ENCODE assay signal across 17 mouse cellular contexts in the genomic region with DNA sequence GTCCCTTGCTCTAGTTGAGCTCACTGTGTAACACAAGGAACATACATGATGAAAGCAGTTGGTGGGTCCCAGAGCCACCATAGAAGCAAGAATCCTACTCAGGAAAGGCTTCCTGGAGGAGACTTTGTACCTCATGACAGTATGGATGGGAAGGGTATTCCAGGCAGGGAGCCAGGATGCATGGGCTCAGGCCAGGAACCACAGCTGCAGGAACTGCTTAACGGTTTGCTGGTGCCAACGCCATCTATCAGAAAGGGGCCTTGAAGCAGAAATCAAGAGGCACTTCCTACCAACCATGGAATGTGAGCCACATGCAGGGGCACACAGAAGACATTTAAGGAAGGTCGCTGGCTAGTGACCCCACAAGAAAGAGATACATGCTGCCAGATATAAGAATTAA. TPM values are rescaled to one million over a fixed set of nuclear protein-coding genes. Genes with fewer than 3 reads are reported as not detected.
DNase-seq lines count a peak whose midpoint lies in the region; ATAC-seq lines count a peak whose summit lies in the region.
"Had no signal": no experiment of that assay in that cellular context is flagged by ENCODE, and none has a peak within 500 bp of the region (broad histone marks: within the 10 kb centered on the region; RNA-seq: fewer than 3 reads in every experiment).

No protein-coding gene starts in this region.

- H3K36me3 ChIP-seq in liver, embryonic 11.5 days (ENCODE audit: control insufficient read depth, insufficient read depth, low read length) = no peaks in the 10 kb centered on the region
- H3K36me3 ChIP-seq: lung, embryonic 15.5 days had no signal

- H3K4me1 ChIP-seq in liver, embryonic 11.5 days (replicated peaks; ENCODE audit: control insufficient read depth, insufficient read depth, low read length) = no peaks in the 10 kb centered on the region

- no peaks in the 10 kb centered on the region for H3K9me3 ChIP-seq in liver, embryonic 11.5 days (ENCODE audit: control insufficient read depth, low read length)
- H3K9me3 ChIP-seq: lung, embryonic 15.5 days had no signal

- WGBS in liver, embryonic 11.5 days = 65% methylated on average over 3 of the region's 3 CpGs

- no peak overlapping the region for H3K27ac ChIP-seq in liver, embryonic 11.5 days (ENCODE audit: low read depth, low read length)
- H3K27ac ChIP-seq: lung, embryonic 15.5 days; stomach, postnatal 0 days had no signal

- intact Hi-C loops in heart, postnatal 25 days (cut with DNase I) = loop anchor here (5.0 kb wide), 1 partner anchor 207 kb away; no protein-coding TSS in a partner anchor
- intact Hi-C loops in left cerebral cortex, postnatal 4 days (cut with DNase I) = no loop called here

- ATAC-seq in liver, embryonic 11.5 days (replicated peaks; ENCODE audit: low FRiP score) = no peak

- no peak overlapping the region for H3K4me2 ChIP-seq in liver, embryonic 11.5 days
- H3K4me2 ChIP-seq: lung, embryonic 15.5 days had no signal

- H3K9ac ChIP-seq in liver, embryonic 11.5 days (ENCODE audit: low read depth, low read length) = no peak overlapping the region
- H3K9ac ChIP-seq: lung, embryonic 15.5 days had no signal

- H3K27me3 ChIP-seq in liver, embryonic 11.5 days (replicated peaks; ENCODE audit: control insufficient read depth, insufficient read depth, low read length) = no peaks in the 10 kb centered on the region
- H3K27me3 ChIP-seq: lung, embryonic 15.5 days had no signal

- no peak overlapping the region for H3K4me3 ChIP-seq in liver, embryonic 11.5 days (ENCODE audit: low read depth, low read length)
- H3K4me3 ChIP-seq: lung, embryonic 15.5 days; megakaryocyte, embryonic 14.5 days had no signal

- peak; percentile 62 for DNase-seq in heart, adult 11 months
- DNase-seq in heart, postnatal 25 days (ENCODE audit: low spot score) = no peak
- DNase-seq in left cerebral cortex, postnatal 4 days = peak; percentile 87
- DNase-seq in left cerebral cortex, adult 18-20 months (ENCODE audit: low spot score in 2 of 2) = no peak
- DNase-seq in 3T3-L1 (ENCODE audit: low read depth, low spot score) (peak; percentile 19), adipocyte (ENCODE audit: low spot score) (peak; percentile 6)
- DNase-seq in liver, embryonic 11.5 days (ENCODE audit: low spot score) = no peak
- DNase-seq: cerebellum, adult 9-10 months; thymus, postnatal 36 days had no signal

RNA-seq across cellular contexts. Expression of gene 7530416G11Rik, which starts 28.3 kb away (rescaled TPM):
- total RNA-seq in heart, postnatal 25 days (2021) = not detected
- not detected for total RNA-seq in left cerebral cortex, postnatal 4 days (2021)
- total RNA-seq in left cerebral cortex, adult 18-20 months (2021) = not detected
- polyA plus RNA-seq in liver, embryonic 11.5 days (2014; fragmentation: Nextera tagmentation; extraction: Ambion mirVana) = not detected in 2 replicates
- polyA plus RNA-seq: gonadal fat pad, adult 2 months; heart, embryonic 14.5 days; kidney, embryonic 16.5 days; limb, embryonic 14.5 days; lung, embryonic 15.5 days; neural tube, embryonic 14.5 days; stomach, postnatal 0 days had no signal

Comparison
In these comparisons a context has a peak if more than half of its experiments do, and no peak if none do; other contexts are left out.
1. DNase-seq: peak in heart, adult 11 months (single experiment), left cerebral cortex, postnatal 4 days (single experiment), 3T3-L1 (single experiment) and adipocyte (single experiment); none in heart, postnatal 25 days (single experiment), left cerebral cortex, adult 18-20 months (0 of 2) and liver, embryonic 11.5 days (single experiment).